Mouse (Mus musculus): Measurements from ENCODE around the gene Pi4kb. TPM values are rescaled to one million over a fixed set of nuclear protein-coding genes. Genes with fewer than 3 reads are reported as not detected.

Pi4kb gene
- total RNA-seq, 2 experiments from 2014 or later: 62.9 to 65.3 TPM

DNA sequence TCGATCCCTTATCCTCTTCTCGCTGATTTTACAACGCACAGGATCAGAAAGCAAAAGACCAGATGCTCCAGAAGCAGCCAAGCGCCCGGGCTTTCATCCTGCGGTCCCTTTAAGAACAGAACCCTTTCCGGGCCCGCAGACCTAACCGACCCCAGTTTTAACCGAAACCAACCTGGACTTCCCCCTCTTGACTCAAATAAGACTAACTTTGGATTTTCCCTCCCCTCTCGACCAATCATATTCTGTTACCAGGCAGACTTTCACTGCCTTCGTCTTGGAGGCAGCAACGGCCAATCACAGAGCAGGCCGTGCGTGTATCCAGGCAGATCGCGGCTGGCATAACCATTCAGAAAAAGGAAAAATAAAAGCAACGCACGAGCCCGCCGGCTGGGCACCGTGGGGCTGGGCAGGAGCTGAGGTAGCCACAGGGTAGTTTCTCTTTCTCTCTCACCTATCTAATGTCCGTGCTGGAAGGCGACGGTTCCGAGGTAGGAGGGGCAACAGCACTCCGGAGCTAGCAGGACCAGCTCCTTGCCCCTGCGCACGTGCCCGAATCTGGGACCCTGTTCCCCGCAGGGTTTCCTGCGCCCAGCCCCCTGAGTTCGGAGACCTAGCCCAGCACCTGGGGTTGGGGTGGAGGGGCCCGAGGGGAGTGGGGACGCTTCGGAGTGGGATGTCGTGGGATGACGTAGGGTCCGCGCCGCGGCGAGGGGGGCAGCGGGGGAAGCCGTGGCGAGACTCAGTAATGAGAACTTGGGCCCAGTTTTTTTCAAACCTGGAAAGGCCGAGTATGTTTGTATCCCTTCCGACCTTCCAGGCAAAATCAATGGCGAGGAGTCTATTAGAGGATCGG lies 20.5 kb upstream of the Pi4kb start, which contains the start of gene Rfx5:
TSS of gene Rfx5 (plus strand) at position 312 of the 853 bp plus-strand sequence.
- DNase-seq (ENCODE audit: low spot score in 2 of 2): peak; percentile 78 to 79

GRCm38 (mm10) chr3:94958295-94958694 lies 16.2 kb upstream of the Pi4kb start:
- DNase-seq (ENCODE audit: low spot score in 2 of 2): no peak

DNA sequence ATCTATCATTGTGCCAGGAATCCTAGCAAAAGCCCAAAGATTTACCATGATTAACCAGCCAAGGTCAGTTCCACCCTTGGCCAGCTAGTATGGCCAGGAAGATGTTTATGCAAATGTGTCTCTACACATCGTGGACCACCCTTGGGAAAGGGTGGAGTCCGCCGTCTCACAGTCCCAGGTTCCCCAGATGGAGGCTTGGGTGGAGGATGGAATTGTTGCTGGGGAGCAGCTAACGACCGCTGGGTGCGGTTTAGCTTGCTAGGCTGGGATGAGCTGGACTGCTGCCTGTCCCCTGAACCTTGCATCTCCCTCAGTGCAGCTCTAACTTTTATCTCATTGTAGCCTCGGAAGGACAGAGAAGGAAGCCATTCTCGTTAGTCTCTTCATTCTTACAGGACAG lies 14.7 kb upstream of the Pi4kb start:
- no peak for DNase-seq (ENCODE audit: low spot score in 2 of 2)

GRCm38 (mm10) chr3:94960322-94960721 lies 14.2 kb upstream of the Pi4kb start:
- DNase-seq (ENCODE audit: low spot score in 2 of 2): no peak

GRCm38 (mm10) chr3:94964989-94965388 lies 9.5 kb upstream of the Pi4kb start:
- DNase-seq (ENCODE audit: low spot score in 2 of 2): no peak

- no peak for DNase-seq (ENCODE audit: low spot score in 2 of 2)
Observed at GRCm38 (mm10) chr3:94965878-94966277, 8.7 kb upstream of the Pi4kb start.

- no peak for DNase-seq (ENCODE audit: low spot score in 2 of 2)
Observed at GRCm38 (mm10) chr3:94972552-94972951, 2.0 kb upstream of the Pi4kb start.

- no peak for DNase-seq (ENCODE audit: low spot score in 2 of 2)
Observed at GRCm38 (mm10) chr3:94973620-94974019, 911 bp upstream of the Pi4kb start.

GRCm38 (mm10) chr3:94974026-94974527 lies 454 bp upstream of the Pi4kb start:
- DNase-seq (ENCODE audit: low spot score in 2 of 2): no peak

GRCm38 (mm10) chr3:94984312-94984711 lies 9.8 kb downstream of the Pi4kb start:
- DNase-seq (ENCODE audit: low spot score in 2 of 2): no peak

- no peak for DNase-seq (ENCODE audit: low spot score in 2 of 2)
Observed at GRCm38 (mm10) chr3:94985513-94985912, 11.0 kb downstream of the Pi4kb start.

DNA sequence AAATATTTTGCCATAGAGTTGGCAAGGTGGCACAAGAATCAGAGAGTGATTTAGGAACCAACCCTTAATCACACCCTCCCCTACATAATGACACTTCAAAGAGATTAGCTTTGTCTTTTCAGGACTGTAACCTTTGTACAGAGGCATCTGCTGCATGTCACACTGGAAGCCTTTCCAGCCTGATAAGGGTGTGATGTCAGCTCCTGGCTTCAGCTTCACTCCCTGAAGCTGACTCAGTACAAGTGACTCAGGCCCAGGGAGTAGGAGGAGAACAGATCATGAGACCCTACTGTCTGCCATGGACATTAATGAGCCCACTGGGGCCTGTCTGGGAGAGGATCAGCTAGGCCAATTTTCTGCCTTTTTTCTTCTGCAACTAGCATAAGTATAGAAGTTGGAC lies 13.0 kb downstream of the Pi4kb start:
- DNase-seq (ENCODE audit: low spot score in 2 of 2): peak; percentile 39 to 47

DNA sequence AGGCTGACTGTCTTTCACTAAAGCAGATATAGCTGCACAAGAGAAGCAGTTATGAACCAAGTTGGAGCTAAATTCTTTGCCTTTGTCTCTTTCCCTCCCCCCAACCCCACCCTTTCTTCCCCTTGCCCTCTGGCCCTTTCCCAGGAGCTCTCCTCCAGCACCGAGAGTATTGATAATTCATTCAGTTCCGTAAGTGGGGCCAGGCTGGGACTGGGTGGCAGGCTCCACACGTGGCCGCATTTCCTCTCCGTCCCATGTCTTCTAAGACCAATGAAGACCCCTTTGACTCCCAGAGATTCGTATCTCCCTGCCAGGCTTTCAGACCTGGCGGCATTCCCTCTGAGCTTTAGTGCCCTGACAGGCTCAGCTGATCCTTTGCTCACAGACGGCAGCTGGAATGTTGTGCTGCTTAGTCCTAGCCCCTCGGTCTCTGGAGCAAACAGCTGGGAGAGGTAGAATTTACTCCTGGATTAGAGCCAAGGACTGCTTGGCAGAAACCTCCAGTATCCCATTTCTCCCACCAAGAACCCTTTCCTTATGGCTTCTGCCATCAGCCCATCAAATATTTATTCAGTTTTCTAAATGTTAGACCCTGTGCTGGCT lies 14.7 kb downstream of the Pi4kb start:
- DNase-seq (ENCODE audit: low spot score in 2 of 2): no peak

DNA sequence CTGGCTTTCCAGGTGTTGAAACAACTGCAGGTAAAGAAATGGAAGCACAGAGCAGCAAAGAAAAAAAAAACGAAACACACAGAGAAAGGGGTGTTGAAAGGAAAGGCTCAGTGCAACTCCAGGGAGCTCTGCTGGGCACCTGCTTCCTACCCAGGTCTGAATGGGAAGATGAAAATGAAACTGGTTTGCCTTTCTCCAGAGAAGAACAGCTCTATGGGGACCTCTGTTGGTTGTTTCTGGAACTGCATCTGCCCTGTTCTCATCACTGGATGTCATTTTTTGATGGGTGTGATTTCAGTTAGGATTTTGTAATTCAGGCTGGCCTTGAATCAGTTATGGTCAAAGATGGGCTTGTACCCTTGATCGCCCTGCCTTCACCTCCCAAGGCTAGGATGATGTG lies 22.4 kb downstream of the Pi4kb start:
- DNase-seq (ENCODE audit: low spot score in 2 of 2): peak; percentile 83 to 86

GRCm38 (mm10) chr3:95002569-95002968 lies 28.0 kb downstream of the Pi4kb start:
- no peak for DNase-seq (ENCODE audit: low spot score in 2 of 2)

GRCm38 (mm10) chr3:95003273-95003672 lies 28.7 kb downstream of the Pi4kb start:
- DNase-seq (ENCODE audit: low spot score in 2 of 2): no peak

DNA sequence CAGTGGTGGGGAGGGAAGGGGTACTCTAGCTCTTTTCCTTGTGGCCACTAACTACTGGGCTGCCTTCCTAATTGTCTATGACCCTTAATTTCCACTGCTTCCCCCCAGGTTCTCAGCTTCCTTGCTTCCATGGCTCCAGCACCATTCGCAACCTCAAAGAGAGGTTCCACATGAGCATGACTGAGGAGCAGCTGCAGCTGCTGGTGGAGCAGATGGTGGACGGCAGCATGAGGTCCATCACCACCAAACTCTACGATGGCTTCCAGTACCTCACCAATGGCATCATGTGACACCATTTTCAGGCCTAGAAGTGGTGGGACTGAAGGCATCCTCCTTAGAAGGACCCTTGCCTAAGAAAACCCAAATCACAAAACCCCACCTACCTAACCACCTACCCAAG lies 31.1 kb downstream of the Pi4kb start:
- DNase-seq (ENCODE audit: low spot score in 2 of 2): no peak

GRCm38 (mm10) chr3:95007706-95008105 lies 33.2 kb downstream of the Pi4kb start:
- no peak for DNase-seq (ENCODE audit: low spot score in 2 of 2)

GRCm38 (mm10) chr3:95010396-95010795 lies 35.9 kb downstream of the Pi4kb start:
- DNase-seq (ENCODE audit: low spot score in 2 of 2): no peak

DNA sequence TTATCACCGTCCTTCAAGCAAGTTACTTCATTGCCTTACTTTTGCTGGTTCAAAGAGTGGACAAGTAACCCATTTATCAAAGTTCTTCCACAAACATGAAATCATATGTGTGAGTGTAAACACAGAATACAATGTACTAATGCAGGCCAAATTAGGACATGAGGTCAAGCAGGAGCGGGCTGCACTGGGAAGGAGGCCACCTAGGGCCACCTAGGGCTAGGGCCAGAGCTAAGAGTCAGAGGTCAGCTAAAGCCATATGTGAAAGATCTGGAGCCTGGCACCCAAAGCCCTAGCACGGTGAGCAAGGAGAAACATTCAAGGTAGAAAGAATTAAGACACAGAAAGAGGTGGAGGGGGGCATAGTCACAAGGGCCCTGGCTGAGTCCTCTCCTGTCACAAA lies 38.5 kb downstream of the Pi4kb start:
- no peak for DNase-seq (ENCODE audit: low spot score in 2 of 2)

- DNase-seq (ENCODE audit: low spot score in 2 of 2): no peak
Observed at GRCm38 (mm10) chr3:95013699-95014427, 39.3 kb downstream of the Pi4kb start.

All from adrenal gland, adult 18-20 months (tissue).